Mouse (Mus musculus) layer of hippocampus, adult 9-11 months (tissue): Measurements from ENCODE around the gene Gjb2.
"Not testable (repeated sequence)": the region's sequence is repeated elsewhere in the genome, so short reads cannot be mapped to it uniquely, and the experiment has no call there.

Experiments
- DNase-seq: peaks from one replicate; pipeline ENCODE4 v3.0.0; 2022

Gene Gjb2

GRCm38 (mm10) chr14:57104106-57105023, at the start of gene Gjb2:
TSS of gene Gjb2 (minus strand) at chr14:57104702.
- peak; percentile 6 for DNase-seq

- peak; percentile 21 for DNase-seq
Measured at GRCm38 (mm10) chr14:57145741-57146140, 41.2 kb upstream of the Gjb2 start.

GRCm38 (mm10) chr14:57135265-57135664, 30.8 kb upstream of the Gjb2 start:
- no peak for DNase-seq

- no peak for DNase-seq
Measured at GRCm38 (mm10) chr14:57133161-57133661, 28.7 kb upstream of the Gjb2 start, which contains the start of gene Gjb6. TSS of gene Gjb6 (minus strand) at chr14:57133611.

- no peak for DNase-seq
Measured at GRCm38 (mm10) chr14:57127383-57127782, 22.9 kb upstream of the Gjb2 start.

- no peak for DNase-seq
Measured at GRCm38 (mm10) chr14:57122295-57122694, 17.8 kb upstream of the Gjb2 start.

GRCm38 (mm10) chr14:57115823-57116544, 11.5 kb upstream of the Gjb2 start, which contains the start of gene Gm4491:
TSS of gene Gm4491 (minus strand) at chr14:57115883.
- DNase-seq = peak; percentile 88

GRCm38 (mm10) chr14:57109194-57109593, 4.7 kb upstream of the Gjb2 start:
- DNase-seq = no peak

GRCm38 (mm10) chr14:57107916-57108315, 3.4 kb upstream of the Gjb2 start:
- no peak for DNase-seq

- DNase-seq = no peak
Measured at GRCm38 (mm10) chr14:57107091-57107490, 2.6 kb upstream of the Gjb2 start.

GRCm38 (mm10) chr14:57105721-57106120, 1.2 kb upstream of the Gjb2 start:
- DNase-seq = no peak

- DNase-seq = no peak
Measured at GRCm38 (mm10) chr14:57105111-57105510, 609 bp upstream of the Gjb2 start.

- no peak for DNase-seq
Measured at GRCm38 (mm10) chr14:57103711-57104105, 794 bp downstream of the Gjb2 start.

- DNase-seq = no peak
Measured at GRCm38 (mm10) chr14:57103121-57103520, 1.4 kb downstream of the Gjb2 start.

- DNase-seq = no peak
Measured at GRCm38 (mm10) chr14:57101623-57102022, 2.9 kb downstream of the Gjb2 start.

GRCm38 (mm10) chr14:57095855-57096254, 8.6 kb downstream of the Gjb2 start:
- DNase-seq = no peak

- peak; percentile 58 for DNase-seq
Measured at GRCm38 (mm10) chr14:57093029-57093428, 11.5 kb downstream of the Gjb2 start.

GRCm38 (mm10) chr14:57090001-57090400, 14.5 kb downstream of the Gjb2 start:
- no peak for DNase-seq

- DNase-seq = no peak
Measured at GRCm38 (mm10) chr14:57089107-57089506, 15.4 kb downstream of the Gjb2 start.

GRCm38 (mm10) chr14:57084180-57084668, 20.3 kb downstream of the Gjb2 start:
- no peak for DNase-seq

- no peak for DNase-seq
Measured at GRCm38 (mm10) chr14:57082863-57083262, 21.6 kb downstream of the Gjb2 start.

GRCm38 (mm10) chr14:57075537-57075936, 29.0 kb downstream of the Gjb2 start:
- DNase-seq = no peak

GRCm38 (mm10) chr14:57069906-57070305, 34.6 kb downstream of the Gjb2 start:
- not testable (repeated sequence) for DNase-seq
